Mouse (Mus musculus): ENCODE measurements at regions not wholly inside any gene's neighbourhood (a gene's known extent, or its start where the extent isn't known, plus 50 kb on each side); places are given as distances from the start of the nearest gene placed in this dataset.

- no peak for TF ChIP-seq POLR2A (IDR thresholded peaks at IDR 0.05; ENCODE audit: control insufficient read depth, low read depth, low read length)
- TF ChIP-seq CTCF (IDR thresholded peaks at IDR 0.05; ENCODE audit: control insufficient read depth, insufficient read depth, insufficient replicate concordance, low read depth, low read length) = no peak
These were observed 84.6 kb upstream of the Rabl2 start for GRCm38 (mm10) chr15:89676366-89676765.
